Mouse (Mus musculus): ENCODE results near the gene Zfp367. TPM values are rescaled to one million over a fixed set of nuclear protein-coding genes. Genes with fewer than 3 reads are reported as not detected.

Zfp367 gene
- polyA plus RNA-seq, 1 experiment from 2014 or later = 23.0 TPM

DNA sequence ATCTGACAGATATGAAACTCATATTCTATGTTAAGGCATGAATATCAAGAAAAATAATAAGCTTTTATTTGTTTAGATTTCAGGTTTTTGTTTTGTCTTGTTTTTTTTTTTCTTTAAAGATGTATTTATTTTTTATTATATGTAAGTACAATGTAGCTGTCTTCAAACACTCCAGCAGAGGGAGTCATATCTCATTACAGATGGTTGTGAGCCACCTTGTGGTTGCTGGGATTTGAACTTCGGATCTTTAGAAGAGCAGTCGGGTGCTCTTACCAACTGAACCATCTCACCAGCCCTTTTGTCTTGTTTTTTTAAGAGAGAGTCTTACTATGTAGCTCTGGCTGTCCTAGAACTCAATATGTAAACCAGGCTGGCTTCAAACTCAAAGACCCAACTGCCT lies 35.6 kb downstream of the Zfp367 start:
- Histone ChIP-seq H3K4me2 (ENCODE audit: low read depth, low read length) (no peak overlapping the region), H3K27ac (replicated peaks; ENCODE audit: low read depth, low read length) (no peak overlapping the region), H3K4me3 (ENCODE audit: low read depth, low read length) (no peak overlapping the region), H3K9me3 (ENCODE audit: control insufficient read depth, low read length) (no peaks in the 10 kb centered on the region), H3K36me3 (ENCODE audit: control insufficient read depth, insufficient read depth, low read length) (no peaks in the 10 kb centered on the region), H3K27me3 (replicated peaks; ENCODE audit: control insufficient read depth, insufficient read depth, low read length) (no peaks in the 10 kb centered on the region), H3K4me1 (ENCODE audit: control insufficient read depth, insufficient read depth, low read length) (no peaks in the 10 kb centered on the region), H3K9ac (ENCODE audit: low read depth, low read length) (no peak overlapping the region)
- ATAC-seq (ENCODE audit: low read depth) = no peak
- DNase-seq (ENCODE audit: low spot score) = no peak
- 54% methylated on average over 2 of the region's 2 CpGs for WGBS

DNA sequence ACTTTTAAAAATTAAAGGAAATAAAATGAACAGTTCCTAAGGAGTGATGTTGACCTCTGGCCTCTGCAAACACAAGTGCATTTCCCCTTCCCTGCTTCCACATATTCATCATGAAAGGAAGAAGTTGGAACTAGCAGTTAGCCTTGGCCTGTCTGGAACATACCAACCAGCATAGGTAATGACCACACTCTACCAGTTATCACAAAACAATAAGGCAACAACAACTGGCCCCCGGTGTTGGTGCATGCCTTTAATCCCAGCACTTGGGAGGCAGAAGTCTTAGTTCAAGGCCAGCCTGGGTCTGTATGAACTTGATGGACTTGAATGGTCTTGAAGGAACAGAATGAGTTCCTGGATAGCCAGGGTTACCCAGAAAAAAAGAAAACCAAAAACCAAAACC lies 42.6 kb downstream of the Zfp367 start:
- Histone ChIP-seq H3K9me3 (ENCODE audit: control insufficient read depth, low read length) (no peaks in the 10 kb centered on the region), H3K4me3 (ENCODE audit: low read depth, low read length) (no peak overlapping the region), H3K27me3 (replicated peaks; ENCODE audit: control insufficient read depth, insufficient read depth, low read length) (no peaks in the 10 kb centered on the region), H3K4me1 (ENCODE audit: control insufficient read depth, insufficient read depth, low read length) (peaks cover 4% of the 10 kb centered on the region; the same call in 1 of the 2 replicates), H3K27ac (replicated peaks; ENCODE audit: low read depth, low read length) (no peak overlapping the region), H3K4me2 (ENCODE audit: low read depth, low read length) (no peak overlapping the region), H3K36me3 (ENCODE audit: control insufficient read depth, insufficient read depth, low read length) (no peaks in the 10 kb centered on the region), H3K9ac (ENCODE audit: low read depth, low read length) (no peak overlapping the region)
- DNase-seq (ENCODE audit: low spot score) (no peak), ATAC-seq (ENCODE audit: low read depth) (no peak)
- 93% methylated on average over 1 of the region's 1 CpGs for WGBS

DNA sequence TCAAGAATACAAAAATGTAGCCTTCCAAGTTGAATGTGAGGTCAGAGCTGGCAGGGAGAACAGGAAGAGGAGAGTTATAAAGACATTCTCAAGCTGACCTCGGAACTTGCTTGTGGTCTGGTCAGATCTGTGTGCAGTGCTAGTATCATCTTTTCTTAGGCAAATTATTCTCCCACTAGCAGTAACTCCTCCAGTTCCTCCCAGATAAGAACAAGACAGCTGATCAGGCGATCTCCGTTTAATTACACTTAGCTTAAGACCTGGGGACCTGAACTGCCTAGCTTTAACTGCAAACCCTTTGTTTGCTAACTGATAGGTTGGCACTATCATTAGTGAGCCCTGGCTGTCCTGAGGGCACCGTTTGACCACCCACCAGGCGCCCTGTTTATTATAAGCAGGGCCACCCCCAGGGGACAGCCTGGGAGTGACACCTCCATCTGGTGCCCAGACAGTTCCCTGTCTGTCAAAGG lies 44.6 kb downstream of the Zfp367 start:
- DNase-seq (ENCODE audit: low spot score) (no peak), ATAC-seq (ENCODE audit: low read depth) (no peak)
- H3K9ac ChIP-seq (ENCODE audit: low read depth, low read length) = no peak overlapping the region
- H3K27me3 ChIP-seq (replicated peaks; ENCODE audit: control insufficient read depth, insufficient read depth, low read length) = no peaks in the 10 kb centered on the region
- no peaks in the 10 kb centered on the region for H3K9me3 ChIP-seq (ENCODE audit: control insufficient read depth, low read length)
- H3K36me3 ChIP-seq (ENCODE audit: control insufficient read depth, insufficient read depth, low read length) = no peaks in the 10 kb centered on the region
- H3K4me1 ChIP-seq (ENCODE audit: control insufficient read depth, insufficient read depth, low read length) = peaks cover 4% of the 10 kb centered on the region; the same call in 1 of the 2 replicates
- no peak overlapping the region for H3K4me2 ChIP-seq (ENCODE audit: low read depth, low read length)
- H3K4me3 ChIP-seq (ENCODE audit: low read depth, low read length) = no peak overlapping the region
- H3K27ac ChIP-seq (replicated peaks; ENCODE audit: low read depth, low read length) = no peak overlapping the region
- WGBS = 16% methylated on average over 5 of the region's 5 CpGs

DNA sequence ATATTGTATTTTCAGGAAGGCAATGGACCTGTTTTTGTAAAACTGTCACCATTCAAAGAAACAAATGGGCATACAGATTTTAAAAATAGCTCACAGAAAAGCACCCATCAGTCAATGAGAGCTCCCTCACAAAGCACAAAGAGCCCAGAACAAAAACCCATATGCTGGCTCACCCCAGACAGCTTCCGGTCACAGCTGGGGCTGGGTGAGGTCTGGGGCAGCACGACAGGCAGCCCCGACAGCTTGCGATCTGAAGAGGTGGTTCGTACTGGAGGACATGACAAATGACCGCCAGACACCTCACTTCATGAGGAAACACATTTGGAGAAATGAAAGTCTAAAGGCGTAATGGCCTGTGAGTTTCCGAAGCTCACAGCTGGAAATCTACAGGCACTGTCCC lies 45.5 kb downstream of the Zfp367 start:
- WGBS = 26% methylated on average over 8 of the region's 8 CpGs
- no peaks in the 10 kb centered on the region for H3K27me3 ChIP-seq (replicated peaks; ENCODE audit: control insufficient read depth, insufficient read depth, low read length)
- H3K36me3 ChIP-seq (ENCODE audit: control insufficient read depth, insufficient read depth, low read length) = no peaks in the 10 kb centered on the region
- no peak for ATAC-seq (ENCODE audit: low read depth)
- H3K27ac ChIP-seq (replicated peaks; ENCODE audit: low read depth, low read length) = no peak overlapping the region
- H3K4me3 ChIP-seq (ENCODE audit: low read depth, low read length) = no peak overlapping the region
- DNase-seq (ENCODE audit: low spot score) = no peak
- H3K4me1 ChIP-seq (ENCODE audit: control insufficient read depth, insufficient read depth, low read length) = peaks cover 4% of the 10 kb centered on the region; the same call in 1 of the 2 replicates
- H3K4me2 ChIP-seq (ENCODE audit: low read depth, low read length) = no peak overlapping the region
- no peaks in the 10 kb centered on the region for H3K9me3 ChIP-seq (ENCODE audit: control insufficient read depth, low read length)
- no peak overlapping the region for H3K9ac ChIP-seq (ENCODE audit: low read depth, low read length)

DNA sequence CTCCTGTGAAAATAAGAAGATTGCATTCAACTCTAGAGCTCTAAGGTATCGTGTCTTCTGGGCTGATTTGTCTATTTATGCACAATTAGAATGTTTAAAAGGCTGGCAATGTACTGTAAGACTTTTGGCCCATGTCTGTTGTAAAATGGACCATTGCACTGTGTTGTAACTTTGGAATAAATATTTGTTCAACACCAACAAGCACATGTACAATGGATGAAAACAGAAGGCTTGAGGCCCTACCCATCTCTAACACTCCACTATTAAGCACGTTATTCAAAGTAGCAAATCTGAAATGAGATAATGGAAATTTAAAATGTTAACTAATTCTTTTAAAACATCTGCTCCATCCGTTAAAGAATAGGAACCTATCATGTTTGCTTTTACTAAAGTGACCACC lies 45.9 kb downstream of the Zfp367 start:
- Histone ChIP-seq H3K9me3 (ENCODE audit: control insufficient read depth, low read length) (no peaks in the 10 kb centered on the region), H3K36me3 (ENCODE audit: control insufficient read depth, insufficient read depth, low read length) (no peaks in the 10 kb centered on the region), H3K4me1 (ENCODE audit: control insufficient read depth, insufficient read depth, low read length) (peaks cover 4% of the 10 kb centered on the region; the same call in 1 of the 2 replicates), H3K4me2 (ENCODE audit: low read depth, low read length) (no peak overlapping the region), H3K9ac (ENCODE audit: low read depth, low read length) (no peak overlapping the region), H3K4me3 (ENCODE audit: low read depth, low read length) (no peak overlapping the region), H3K27me3 (replicated peaks; ENCODE audit: control insufficient read depth, insufficient read depth, low read length) (no peaks in the 10 kb centered on the region), H3K27ac (replicated peaks; ENCODE audit: low read depth, low read length) (no peak overlapping the region)
- DNase-seq (ENCODE audit: low spot score) (no peak), ATAC-seq (ENCODE audit: low read depth) (no peak)
- WGBS = 60% methylated on average over 3 of the region's 3 CpGs

DNA sequence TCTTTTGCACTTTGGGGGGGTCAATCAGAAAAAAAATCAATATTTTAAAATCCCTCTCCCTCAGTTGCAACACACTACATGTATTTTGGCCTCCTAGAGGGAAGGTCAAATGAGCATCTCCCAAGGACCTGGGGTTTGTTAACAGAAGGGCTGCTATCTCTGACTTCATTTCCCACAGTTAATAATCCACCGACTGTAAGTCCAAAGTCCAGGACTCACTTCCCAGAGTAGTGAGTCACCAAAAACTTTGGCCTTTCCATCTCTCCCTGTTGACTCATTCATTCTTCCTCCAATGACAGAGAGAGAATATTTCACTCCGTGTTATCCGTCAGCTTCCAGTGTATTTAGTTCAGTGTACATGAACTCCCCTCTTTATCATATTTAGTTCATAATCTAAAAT lies 47.3 kb downstream of the Zfp367 start:
- Histone ChIP-seq H3K9ac (ENCODE audit: low read depth, low read length) (no peak overlapping the region), H3K27me3 (replicated peaks; ENCODE audit: control insufficient read depth, insufficient read depth, low read length) (no peaks in the 10 kb centered on the region), H3K9me3 (ENCODE audit: control insufficient read depth, low read length) (no peaks in the 10 kb centered on the region), H3K27ac (replicated peaks; ENCODE audit: low read depth, low read length) (no peak overlapping the region), H3K4me1 (ENCODE audit: control insufficient read depth, insufficient read depth, low read length) (peaks cover 4% of the 10 kb centered on the region; the same call in 1 of the 2 replicates), H3K36me3 (ENCODE audit: control insufficient read depth, insufficient read depth, low read length) (no peaks in the 10 kb centered on the region), H3K4me3 (ENCODE audit: low read depth, low read length) (no peak overlapping the region), H3K4me2 (ENCODE audit: low read depth, low read length) (no peak overlapping the region)
- WGBS = 91% methylated on average over 3 of the region's 3 CpGs
- ATAC-seq (ENCODE audit: low read depth) (no peak), DNase-seq (ENCODE audit: low spot score) (no peak)

DNA sequence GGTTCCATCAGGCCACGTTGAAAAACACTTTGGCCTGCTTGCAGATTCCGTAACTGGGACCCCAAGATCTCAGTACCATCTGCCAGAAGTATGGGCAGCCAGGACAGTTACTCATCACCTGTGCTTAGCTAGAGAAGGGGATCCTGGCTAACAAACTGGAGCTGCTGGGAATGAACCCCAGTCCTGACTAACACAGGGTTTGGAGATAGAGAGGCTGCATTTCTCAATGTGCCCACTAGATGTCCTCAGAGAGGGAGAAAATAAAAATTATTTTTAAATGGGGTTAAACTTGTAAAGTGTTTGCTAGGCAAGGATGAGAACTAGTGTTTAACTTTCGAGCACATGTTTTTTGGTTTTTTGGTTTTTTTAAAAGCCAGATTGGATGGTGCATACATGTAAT lies 52.8 kb downstream of the Zfp367 start:
- Histone ChIP-seq H3K36me3 (ENCODE audit: control insufficient read depth, insufficient read depth, low read length) (no peaks in the 10 kb centered on the region), H3K27me3 (replicated peaks; ENCODE audit: control insufficient read depth, insufficient read depth, low read length) (no peaks in the 10 kb centered on the region), H3K9ac (ENCODE audit: low read depth, low read length) (no peak overlapping the region), H3K4me1 (ENCODE audit: control insufficient read depth, insufficient read depth, low read length) (no peaks in the 10 kb centered on the region), H3K27ac (replicated peaks; ENCODE audit: low read depth, low read length) (no peak overlapping the region), H3K9me3 (ENCODE audit: control insufficient read depth, low read length) (no peaks in the 10 kb centered on the region), H3K4me2 (ENCODE audit: low read depth, low read length) (no peak overlapping the region), H3K4me3 (ENCODE audit: low read depth, low read length) (no peak overlapping the region)
- WGBS = 73% methylated on average over 3 of the region's 3 CpGs
- DNase-seq (ENCODE audit: low spot score) = no peak
- ATAC-seq (ENCODE audit: low read depth) = peak; percentile 50; the same call in 1 of the 2 replicates

DNA sequence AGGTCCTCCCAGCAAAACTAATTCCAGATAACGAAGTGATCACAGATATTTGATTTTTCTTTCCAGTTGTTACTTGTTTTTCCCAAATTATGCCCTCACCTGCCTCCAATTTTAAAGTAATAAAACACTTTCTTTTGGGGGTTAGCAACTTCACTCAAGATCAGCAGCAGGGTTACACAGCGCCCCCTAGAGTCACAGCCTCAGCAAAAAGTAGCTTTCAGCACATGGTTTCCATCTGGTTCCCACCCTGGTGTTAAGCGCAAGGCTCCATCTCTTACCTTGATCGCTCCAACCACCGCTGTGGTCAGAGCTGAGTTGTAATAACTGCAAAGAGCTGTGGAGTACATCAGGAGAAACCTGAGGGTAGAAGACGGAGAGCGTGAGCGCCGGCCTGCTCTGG lies 54.0 kb downstream of the Zfp367 start:
- WGBS = 68% methylated on average over 9 of the region's 9 CpGs
- no peaks in the 10 kb centered on the region for H3K4me1 ChIP-seq (ENCODE audit: control insufficient read depth, insufficient read depth, low read length)
- ATAC-seq (ENCODE audit: low read depth) = no peak
- no peak for DNase-seq (ENCODE audit: low spot score)
- H3K4me3 ChIP-seq (ENCODE audit: low read depth, low read length) = no peak overlapping the region
- no peak overlapping the region for H3K9ac ChIP-seq (ENCODE audit: low read depth, low read length)
- H3K9me3 ChIP-seq (ENCODE audit: control insufficient read depth, low read length) = no peaks in the 10 kb centered on the region
- H3K27ac ChIP-seq (replicated peaks; ENCODE audit: low read depth, low read length) = no peak overlapping the region
- no peak overlapping the region for H3K4me2 ChIP-seq (ENCODE audit: low read depth, low read length)
- H3K36me3 ChIP-seq (ENCODE audit: control insufficient read depth, insufficient read depth, low read length) = no peaks in the 10 kb centered on the region
- no peaks in the 10 kb centered on the region for H3K27me3 ChIP-seq (replicated peaks; ENCODE audit: control insufficient read depth, insufficient read depth, low read length)

DNA sequence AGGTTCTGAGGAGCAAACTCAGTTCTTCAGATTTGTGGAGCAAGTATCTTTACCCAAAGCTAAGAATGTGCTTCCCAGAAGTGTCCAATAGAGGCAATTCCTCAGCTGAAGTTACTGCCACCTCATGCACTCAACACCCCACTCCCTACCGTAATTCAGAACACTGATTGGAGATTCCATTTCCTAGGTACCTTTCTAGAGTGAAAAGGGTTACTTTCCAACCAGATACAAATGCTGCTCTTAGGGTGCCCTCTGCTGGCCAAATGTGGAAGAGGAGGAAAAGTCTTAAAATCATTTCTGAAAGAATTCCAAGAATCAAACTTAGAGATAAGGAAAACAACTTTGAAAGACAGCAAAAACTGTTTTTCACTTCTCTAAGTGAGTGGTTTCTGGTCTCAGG lies 59.7 kb downstream of the Zfp367 start:
- ATAC-seq (ENCODE audit: low read depth) (no peak), DNase-seq (ENCODE audit: low spot score) (peak; percentile 73)
- Histone ChIP-seq H3K4me2 (ENCODE audit: low read depth, low read length) (no peak overlapping the region), H3K9me3 (ENCODE audit: control insufficient read depth, low read length) (no peaks in the 10 kb centered on the region), H3K27ac (replicated peaks; ENCODE audit: low read depth, low read length) (no peak overlapping the region), H3K4me1 (ENCODE audit: control insufficient read depth, insufficient read depth, low read length) (no peaks in the 10 kb centered on the region), H3K36me3 (ENCODE audit: control insufficient read depth, insufficient read depth, low read length) (no peaks in the 10 kb centered on the region), H3K9ac (ENCODE audit: low read depth, low read length) (no peak overlapping the region), H3K27me3 (replicated peaks; ENCODE audit: control insufficient read depth, insufficient read depth, low read length) (no peaks in the 10 kb centered on the region), H3K4me3 (ENCODE audit: low read depth, low read length) (no peak overlapping the region)
- WGBS = 3% methylated on average over 1 of the region's 1 CpGs

All from embryonic facial prominence, embryonic 14.5 days (tissue).